Mouse (Mus musculus) limb, embryonic 12.5 days (tissue): Measurements from ENCODE around the gene Tshb. TPM values are rescaled to one million over a fixed set of nuclear protein-coding genes. Genes with fewer than 3 reads are reported as not detected.

Experiments used
- ATAC-seq: fragments of 200-750 bp; cut with Nextera tagmentation; 2 replicates; pipeline ENCODE4 v1.8.0; 2017; ENCODE audit warnings: low read depth, moderate TSS enrichment; ENCODE audit not compliant: insufficient number of reproducible peaks, insufficient read depth, low FRiP score, low TSS enrichment
- H3K27ac ChIP-seq: fragments of 300-500 bp; sonication (generic); 2 replicates; pipeline ENCODE4 v1.5.1; 2016; ENCODE audit warnings: mild to moderate bottlenecking, moderate library complexity
- H3K27me3 ChIP-seq: fragments of 300-500 bp; sonication (generic); 2 replicates; pipeline ENCODE4 v1.6.1; 2016; ENCODE audit warnings: mild to moderate bottlenecking, moderate library complexity
- H3K36me3 ChIP-seq: fragments of 300-500 bp; sonication (generic); 2 replicates; pipeline ENCODE4 v1.6.1; 2016; ENCODE audit warnings: mild to moderate bottlenecking, moderate library complexity
- H3K4me1 ChIP-seq: fragments of 300-500 bp; sonication (generic); replicated peaks from 2 replicates; pipeline ENCODE4 v1.6.1; 2016
- H3K4me2 ChIP-seq: fragments of 300-500 bp; sonication (generic); 2 replicates; pipeline ENCODE4 v1.6.1; 2016; ENCODE audit warnings: mild to moderate bottlenecking, moderate library complexity
- H3K4me3 ChIP-seq: fragments of 300-500 bp; sonication (generic); replicated peaks from 2 replicates; pipeline ENCODE4 v1.5.1; 2016; ENCODE audit warnings: mild to moderate bottlenecking
- H3K9ac ChIP-seq: fragments of 300-500 bp; sonication (generic); replicated peaks from 2 replicates; pipeline ENCODE4 v1.6.1; 2016; ENCODE audit warnings: mild to moderate bottlenecking, moderate library complexity
- H3K9me3 ChIP-seq: fragments of 300-500 bp; sonication (generic); 2 replicates; pipeline ENCODE4 v1.6.1; 2016; ENCODE audit warnings: mild to moderate bottlenecking, moderate library complexity
- WGBS: fragments of 180-500 bp; shearing (Covaris S2); methylation state at CpG from one replicate; pipeline ENCODE4 v1.1.7; 2016; 5-methylcytosine and 5-hydroxymethylcytosine counted together
- polyA plus RNA-seq: library from polyadenylated mRNA; unstranded; fragments of >200 nt; fragmentation: Nextera tagmentation; extraction: Ambion mirVana; gene quantifications from 2 replicates; pipeline ENCODE4 v1.2.1, GENCODE M21; 2016

Gene Tshb
- 0.09 TPM in 1 of 2 replicates, not detected in the other for polyA plus RNA-seq

DNA sequence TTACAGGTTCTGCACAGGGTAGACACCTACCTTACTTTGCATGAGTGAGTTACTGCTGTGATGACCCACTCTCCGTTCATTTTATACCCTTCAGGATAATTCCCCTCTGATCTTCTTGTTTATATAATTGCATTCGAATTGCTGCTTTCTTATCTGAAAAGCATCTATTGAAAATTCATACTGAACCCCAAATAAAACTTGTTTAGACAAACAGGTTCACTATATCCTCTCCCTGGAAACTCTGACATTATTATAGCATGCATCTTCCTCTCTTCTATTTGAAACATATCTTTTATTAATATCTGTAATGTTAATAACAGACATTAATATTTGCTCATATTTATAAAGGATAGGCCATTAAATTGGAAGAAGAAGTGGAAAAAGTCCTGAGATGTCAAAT is at the start of gene Tshb:
Tshb (minus strand) TSS at position 101 of the 400 bp plus-strand sequence.
- no peak for ATAC-seq
- H3K36me3 ChIP-seq = no peaks in the 10 kb centered on the region
- 83% methylated on average over 2 of the region's 2 CpGs for WGBS
- H3K9ac ChIP-seq = no peak within 1 kb of the TSS
- H3K27ac ChIP-seq = no peak within 1 kb of the TSS
- no peaks in the 10 kb centered on the region for H3K9me3 ChIP-seq
- H3K4me2 ChIP-seq = no peak within 1 kb of the TSS
- no peak within 1 kb of the TSS for H3K4me3 ChIP-seq
- H3K27me3 ChIP-seq = no peaks in the 10 kb centered on the region
- no peaks in the 10 kb centered on the region for H3K4me1 ChIP-seq

DNA sequence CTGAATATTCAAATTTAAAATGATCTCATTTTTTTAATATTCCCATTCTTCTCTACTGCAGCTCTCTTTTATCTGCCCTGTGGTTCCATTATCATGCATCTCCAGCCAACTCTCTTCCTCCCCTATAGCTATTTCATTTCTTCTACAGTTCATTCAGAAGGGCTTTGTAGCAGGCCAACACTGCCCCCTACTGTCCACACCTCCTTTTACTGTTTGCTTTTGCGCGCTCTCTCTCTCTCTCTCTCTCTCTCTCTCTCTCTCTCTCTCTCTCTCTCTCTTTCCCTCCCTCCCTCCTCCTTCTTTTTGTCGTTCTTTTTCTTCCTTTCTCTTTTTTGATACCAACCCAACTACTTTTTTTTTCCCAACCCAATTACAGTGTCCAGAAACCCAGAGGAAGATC is 21.4 kb upstream of the Tshb start:
- no peak overlapping the region for H3K27ac ChIP-seq
- H3K9me3 ChIP-seq = peaks cover 3% of the 10 kb centered on the region; the same call in 1 of the 2 replicates
- H3K27me3 ChIP-seq = no peaks in the 10 kb centered on the region
- WGBS = 14% methylated on average over 3 of the region's 3 CpGs
- no peaks in the 10 kb centered on the region for H3K36me3 ChIP-seq
- no peaks in the 10 kb centered on the region for H3K4me1 ChIP-seq
- H3K4me3 ChIP-seq = no peak overlapping the region
- ATAC-seq = no peak
- H3K9ac ChIP-seq = no peak overlapping the region
- no peak overlapping the region for H3K4me2 ChIP-seq

DNA sequence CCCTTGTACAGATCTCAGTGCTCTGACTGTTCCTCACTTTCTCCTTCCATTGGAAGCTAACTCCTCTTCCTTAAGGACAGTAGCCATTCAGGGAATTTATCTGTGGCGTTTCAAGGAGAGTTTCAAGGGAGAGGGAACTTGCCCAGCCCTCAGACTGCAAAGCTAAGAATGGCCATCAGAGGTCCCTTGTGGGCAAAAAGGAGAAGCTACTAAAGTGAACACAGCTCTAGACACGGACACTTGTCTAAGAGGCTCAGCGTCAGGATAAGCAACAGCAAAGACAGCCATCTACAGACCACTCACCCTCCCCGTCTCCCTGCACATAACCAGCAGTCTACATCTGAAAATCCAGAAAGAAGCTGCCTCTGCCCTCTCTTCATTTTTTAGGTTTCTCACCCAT is 4.9 kb upstream of the Tshb start:
- Histone ChIP-seq H3K4me2 (no peak overlapping the region), H3K27ac (no peak overlapping the region), H3K9ac (no peak overlapping the region), H3K36me3 (no peaks in the 10 kb centered on the region), H3K4me3 (no peak overlapping the region), H3K9me3 (no peaks in the 10 kb centered on the region), H3K27me3 (no peaks in the 10 kb centered on the region), H3K4me1 (no peaks in the 10 kb centered on the region)
- 35% methylated on average over 4 of the region's 4 CpGs for WGBS
- ATAC-seq = no peak

DNA sequence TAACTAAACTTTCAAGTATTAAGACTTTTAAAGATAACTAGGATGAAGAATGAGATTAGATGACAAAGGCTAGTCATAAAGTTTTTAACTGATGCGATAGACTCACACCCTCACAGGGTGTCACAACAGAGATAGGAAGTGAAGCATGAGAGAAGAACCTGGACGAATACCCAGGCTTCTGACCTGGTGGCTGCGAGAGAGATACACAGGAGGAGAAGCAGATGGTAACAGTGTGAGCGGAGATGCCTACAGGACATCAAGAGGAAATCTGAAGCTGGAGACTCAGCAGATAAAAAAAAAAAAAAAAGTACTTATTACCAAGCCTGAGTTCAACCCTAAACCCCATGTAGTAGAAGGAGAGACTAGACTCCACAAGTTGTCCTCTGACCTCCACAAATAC is 9.5 kb downstream of the Tshb start:
- no peak overlapping the region for H3K4me2 ChIP-seq
- H3K27ac ChIP-seq = no peak overlapping the region
- ATAC-seq = no peak
- no peak overlapping the region for H3K4me3 ChIP-seq
- WGBS = 90% methylated on average over 4 of the region's 4 CpGs
- H3K9ac ChIP-seq = no peak overlapping the region
- no peaks in the 10 kb centered on the region for H3K27me3 ChIP-seq
- no peaks in the 10 kb centered on the region for H3K36me3 ChIP-seq
- 0 out of 2 replicates have a peak, but pooled peaks cover 4% of the 10 kb centered on the region for H3K4me1 ChIP-seq
- H3K9me3 ChIP-seq = no peaks in the 10 kb centered on the region

DNA sequence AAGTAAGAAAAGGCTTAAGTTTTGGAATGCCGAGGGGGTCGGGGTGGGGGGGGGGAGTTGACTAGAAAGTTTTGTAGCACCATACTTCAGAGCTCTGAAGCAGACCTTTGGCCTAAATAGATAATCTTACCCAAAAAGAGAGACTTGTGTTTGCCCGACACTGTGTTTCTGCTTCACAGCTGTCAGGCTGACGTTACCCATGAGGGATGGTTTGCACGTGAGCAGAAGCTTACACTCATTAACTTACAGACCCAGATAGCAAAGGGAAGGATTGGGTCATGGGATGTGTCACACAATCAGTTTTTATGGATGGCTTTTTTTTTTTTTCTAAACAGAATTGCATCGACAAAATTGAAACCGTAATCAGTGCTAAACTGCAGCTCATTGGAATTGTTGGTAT is 17.7 kb downstream of the Tshb start:
- H3K9me3 ChIP-seq = no peaks in the 10 kb centered on the region
- no peak overlapping the region for H3K4me2 ChIP-seq
- no peak overlapping the region for H3K9ac ChIP-seq
- peaks cover 10% of the 10 kb centered on the region; the same call in 1 of the 2 replicates for H3K36me3 ChIP-seq
- H3K27ac ChIP-seq = no peak overlapping the region
- no peak overlapping the region for H3K4me3 ChIP-seq
- ATAC-seq = no peak
- H3K4me1 ChIP-seq = peaks cover 8% of the 10 kb centered on the region; the same call in 1 of the 2 replicates
- no peaks in the 10 kb centered on the region for H3K27me3 ChIP-seq
- WGBS = 70% methylated on average over 7 of the region's 7 CpGs

DNA sequence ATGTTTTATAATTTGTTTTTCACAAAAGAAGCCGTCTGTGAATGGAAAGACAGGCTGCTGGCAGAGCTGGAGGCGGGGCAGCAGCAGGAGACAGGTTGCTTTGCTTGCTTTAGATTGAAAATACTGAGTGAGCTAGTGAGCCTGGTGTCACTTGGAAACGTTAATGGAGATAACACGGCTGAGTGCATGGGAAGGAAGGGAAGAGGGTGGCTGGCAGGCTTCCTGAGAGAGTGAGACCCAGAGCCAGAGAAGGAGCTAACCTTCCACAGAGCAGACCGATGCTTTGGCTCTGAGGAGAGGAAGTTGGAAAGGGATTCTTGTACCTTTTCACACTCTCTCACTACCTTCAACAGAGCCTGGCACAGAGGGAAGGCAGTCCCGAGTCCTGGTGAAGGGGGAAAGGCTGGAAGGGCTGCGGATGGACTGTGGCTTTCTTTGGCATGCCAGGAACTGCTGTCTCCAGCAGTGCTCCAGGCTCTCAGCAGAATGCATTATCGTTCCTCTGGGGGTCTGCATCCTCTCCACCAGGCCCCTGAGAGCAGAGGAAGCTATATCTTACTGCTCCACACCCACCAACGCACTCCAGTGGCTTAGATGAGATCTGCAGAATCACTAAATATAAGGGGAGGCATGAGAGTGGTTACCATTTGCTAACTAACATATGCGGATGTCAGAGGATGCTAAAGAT is 18.7 kb downstream of the Tshb start:
- 50% methylated on average over 10 of the region's 10 CpGs for WGBS
- peaks cover 20% of the 10 kb centered on the region; the same call in 1 of the 2 replicates for H3K36me3 ChIP-seq
- peak overlapping the region; percentile 53 for H3K27ac ChIP-seq
- no peak overlapping the region for H3K4me2 ChIP-seq
- no peak for ATAC-seq
- no peaks in the 10 kb centered on the region for H3K9me3 ChIP-seq
- peaks cover 8% of the 10 kb centered on the region; the same call in 1 of the 2 replicates for H3K4me1 ChIP-seq
- H3K27me3 ChIP-seq = no peaks in the 10 kb centered on the region
- no peak overlapping the region for H3K4me3 ChIP-seq
- H3K9ac ChIP-seq = no peak overlapping the region

DNA sequence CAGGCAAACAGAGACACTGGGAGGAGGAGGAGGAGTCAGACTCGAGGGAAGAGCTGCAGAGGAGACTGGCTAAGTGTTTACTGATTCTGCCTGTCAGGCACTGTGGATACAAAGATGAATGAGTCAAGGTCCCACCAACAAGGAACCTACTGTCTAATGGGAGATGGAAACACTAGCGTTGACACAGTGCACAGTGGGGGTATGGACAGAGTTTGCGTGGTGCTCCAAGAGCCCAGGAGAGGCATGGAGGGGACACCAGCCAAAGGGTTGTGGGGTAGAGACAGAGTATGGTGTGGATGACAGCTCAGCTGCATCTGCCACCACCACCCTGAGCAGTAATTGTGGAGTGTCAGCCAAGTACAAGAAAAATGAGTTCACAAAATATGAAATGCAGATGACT is 20.1 kb downstream of the Tshb start:
- Histone ChIP-seq H3K27me3 (no peaks in the 10 kb centered on the region), H3K27ac (no peak overlapping the region), H3K4me3 (no peak overlapping the region), H3K4me2 (no peak overlapping the region), H3K4me1 (peaks cover 8% of the 10 kb centered on the region; the same call in 1 of the 2 replicates), H3K36me3 (peaks cover 24% of the 10 kb centered on the region; the same call in 1 of the 2 replicates), H3K9ac (no peak overlapping the region), H3K9me3 (no peaks in the 10 kb centered on the region)
- WGBS = 71% methylated on average over 3 of the region's 3 CpGs
- no peak for ATAC-seq

DNA sequence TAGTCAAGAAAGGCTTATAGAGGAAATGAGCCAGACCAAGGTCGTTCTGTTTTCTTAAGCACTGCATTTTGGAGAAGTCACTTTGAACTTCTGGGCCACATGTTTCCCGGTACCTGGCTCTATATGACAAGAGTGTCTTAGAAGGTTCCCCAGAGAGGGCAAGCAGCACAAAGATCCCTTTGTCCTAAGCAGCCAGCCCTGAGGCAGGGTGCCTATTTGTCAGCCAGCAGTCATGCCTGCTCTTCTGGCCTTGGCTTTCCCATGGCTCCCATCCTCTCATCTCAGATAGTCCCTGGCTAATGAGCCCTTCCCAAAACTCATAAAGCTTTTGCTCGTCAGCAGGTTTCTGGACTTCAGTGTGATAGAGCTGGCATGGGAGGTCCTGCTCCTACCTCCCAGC is 22.3 kb downstream of the Tshb start:
- H3K4me3 ChIP-seq = no peak overlapping the region
- no peak overlapping the region for H3K27ac ChIP-seq
- H3K9ac ChIP-seq = no peak overlapping the region
- peaks cover 8% of the 10 kb centered on the region; the same call in 1 of the 2 replicates for H3K4me1 ChIP-seq
- H3K9me3 ChIP-seq = no peaks in the 10 kb centered on the region
- no peak overlapping the region for H3K4me2 ChIP-seq
- peaks cover 21% of the 10 kb centered on the region; the same call in 1 of the 2 replicates for H3K36me3 ChIP-seq
- ATAC-seq = no peak
- no peaks in the 10 kb centered on the region for H3K27me3 ChIP-seq
- WGBS = 60% methylated on average over 3 of the region's 3 CpGs

DNA sequence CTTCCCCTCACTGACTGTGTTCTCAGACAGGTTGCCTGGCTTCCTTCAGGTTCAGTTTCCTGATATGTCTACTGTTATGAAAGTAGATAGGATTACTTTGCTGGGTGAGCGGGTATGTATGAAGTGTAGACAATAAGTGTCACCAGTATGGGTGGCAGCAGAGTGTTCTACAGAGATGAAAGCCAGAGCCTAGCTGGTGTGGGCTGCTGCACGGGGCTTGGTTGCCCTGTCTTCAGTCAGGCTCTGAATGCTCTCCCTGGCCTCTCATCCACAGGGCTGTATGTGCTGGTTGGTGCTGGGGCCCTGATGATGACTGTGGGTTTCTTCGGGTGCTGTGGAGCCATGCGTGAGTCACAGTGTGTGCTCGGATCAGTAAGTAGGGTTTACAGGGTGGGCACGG is 25.5 kb downstream of the Tshb start:
- Histone ChIP-seq H3K4me2 (no peak overlapping the region), H3K9ac (no peak overlapping the region), H3K36me3 (peaks cover 20% of the 10 kb centered on the region; the same call in 1 of the 2 replicates), H3K27me3 (no peaks in the 10 kb centered on the region), H3K4me3 (no peak overlapping the region), H3K4me1 (peaks cover 4% of the 10 kb centered on the region; the same call in 1 of the 2 replicates), H3K9me3 (no peaks in the 10 kb centered on the region), H3K27ac (no peak overlapping the region)
- ATAC-seq = no peak
- WGBS = 83% methylated on average over 6 of the region's 6 CpGs

DNA sequence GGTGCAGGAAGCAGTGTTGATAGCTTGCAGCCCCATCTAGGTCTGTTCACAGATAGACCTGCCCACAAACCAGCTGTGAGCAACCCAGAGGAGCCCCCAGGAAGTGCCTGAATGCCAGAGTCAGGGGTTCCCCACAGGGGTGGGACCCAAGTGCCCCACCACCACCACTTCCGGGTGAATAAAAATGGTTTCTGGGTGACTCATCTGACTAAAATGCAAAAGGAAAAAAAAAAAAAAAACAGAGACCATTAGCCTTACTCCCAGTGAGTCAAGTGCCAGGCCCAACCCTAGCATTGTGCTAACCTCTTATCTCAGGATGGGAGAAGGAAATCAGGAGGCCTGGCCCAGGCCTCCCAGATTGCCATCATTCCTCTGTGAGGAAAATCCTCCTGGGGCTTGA is 26.7 kb downstream of the Tshb start:
- 65% methylated on average over 1 of the region's 1 CpGs for WGBS
- Histone ChIP-seq H3K9ac (no peak overlapping the region), H3K4me1 (peaks cover 4% of the 10 kb centered on the region; the same call in 1 of the 2 replicates), H3K36me3 (peaks cover 18% of the 10 kb centered on the region; the same call in 1 of the 2 replicates), H3K27me3 (no peaks in the 10 kb centered on the region), H3K9me3 (no peaks in the 10 kb centered on the region), H3K27ac (no peak overlapping the region), H3K4me2 (no peak overlapping the region), H3K4me3 (no peak overlapping the region)
- ATAC-seq = no peak

DNA sequence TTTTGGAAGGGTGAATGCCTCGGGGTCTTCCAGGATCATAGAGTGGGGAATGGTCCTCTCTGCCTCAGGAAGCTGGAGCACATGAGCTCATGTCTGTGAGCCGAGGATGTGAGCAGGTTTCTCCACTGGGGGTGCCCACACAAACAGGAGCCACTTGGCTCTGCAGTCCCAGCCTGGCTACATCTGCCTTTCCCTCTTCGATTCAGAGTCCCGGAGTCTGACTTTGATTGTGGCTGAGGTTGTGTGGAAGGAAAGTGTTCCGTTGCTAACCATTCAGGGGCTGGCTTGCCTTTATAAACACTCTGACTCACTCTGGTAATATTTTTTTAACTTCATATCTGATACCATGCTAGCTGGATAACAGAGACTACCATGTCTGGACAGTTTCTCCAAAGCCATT is 30.1 kb downstream of the Tshb start:
- H3K27ac ChIP-seq = no peak overlapping the region
- H3K27me3 ChIP-seq = no peaks in the 10 kb centered on the region
- ATAC-seq = no peak
- H3K4me2 ChIP-seq = no peak overlapping the region
- WGBS = 82% methylated on average over 5 of the region's 5 CpGs
- peaks cover 4% of the 10 kb centered on the region; the same call in 1 of the 2 replicates for H3K4me1 ChIP-seq
- no peaks in the 10 kb centered on the region for H3K9me3 ChIP-seq
- no peak overlapping the region for H3K9ac ChIP-seq
- H3K36me3 ChIP-seq = peaks cover 10% of the 10 kb centered on the region; the same call in 1 of the 2 replicates
- H3K4me3 ChIP-seq = no peak overlapping the region
